ENCODE assay signal across 22 mouse cellular contexts in the genomic region with DNA sequence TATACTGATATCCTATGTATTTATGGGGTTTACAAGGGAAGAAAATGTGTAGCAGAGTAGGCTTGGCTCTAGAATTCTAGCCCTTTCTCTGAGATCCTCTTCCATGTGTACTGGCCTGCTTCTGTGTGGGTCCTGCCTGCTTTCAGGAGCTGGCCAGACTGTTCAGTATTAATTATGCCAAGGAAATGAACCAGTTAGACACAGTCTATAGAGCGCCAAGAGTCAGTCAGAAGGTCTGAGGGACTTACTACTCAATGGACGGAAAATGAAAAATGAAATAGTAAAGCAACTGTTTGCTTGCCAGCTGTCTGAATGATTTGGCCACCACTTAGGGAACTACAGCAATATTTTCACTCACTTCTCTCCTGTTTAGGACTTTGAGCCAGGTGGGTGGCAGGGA.
DNase-seq lines count a peak whose midpoint lies in the region; ATAC-seq and TF ChIP-seq lines count a peak whose summit lies in the region.
"Had no signal": no experiment of that assay in that cellular context is flagged by ENCODE, and none has a peak within 500 bp of the region (broad histone marks: within the 10 kb centered on the region; RNA-seq: fewer than 3 reads in every experiment).

No protein-coding gene starts in this region.

- no peak for TF ChIP-seq POLR2A in cerebellum, adult 2 months (IDR thresholded peaks at IDR 0.05; ENCODE audit: borderline replicate concordance, insufficient read depth, low read length)

- TF ChIP-seq CTCF in cerebellum, adult 2 months (IDR thresholded peaks at IDR 0.05; ENCODE audit: borderline replicate concordance, insufficient read depth, low read depth, low read length), result no peak
- TF ChIP-seq CTCF in hindbrain, postnatal 0 days (IDR thresholded peaks at IDR 0.05; ENCODE audit: low read depth), result no peak

- peaks cover 7% of the 10 kb centered on the region; the same call in 1 of the 2 replicates for H3K36me3 ChIP-seq in hindbrain, postnatal 0 days (ENCODE audit: insufficient read depth, low read length)
- 0 out of 2 replicates have a peak, but pooled peaks cover 6% of the 10 kb centered on the region for H3K36me3 ChIP-seq in hindbrain, embryonic 12.5 days
- H3K36me3 ChIP-seq in liver, embryonic 12.5 days, result peaks cover 46% of the 10 kb centered on the region

- H3K27me3 ChIP-seq in cerebellum, adult 2 months (ENCODE audit: control insufficient read depth, insufficient read depth, low read length), result no peaks in the 10 kb centered on the region
- no peaks in the 10 kb centered on the region for H3K27me3 ChIP-seq in hindbrain, postnatal 0 days (ENCODE audit: insufficient read depth, low read length)
- H3K27me3 ChIP-seq in hindbrain, embryonic 12.5 days, result no peaks in the 10 kb centered on the region
- H3K27me3 ChIP-seq in liver, embryonic 12.5 days (replicated peaks), result no peaks in the 10 kb centered on the region
- H3K27me3 ChIP-seq: CH12.LX; embryonic facial prominence, embryonic 15.5 days; hindbrain, embryonic 13.5 days; intestine, embryonic 15.5 days; Patski had no signal

- peak; percentile 61; the same call in 1 of the 2 replicates for ATAC-seq in hindbrain, postnatal 0 days
- ATAC-seq in hindbrain, embryonic 12.5 days (ENCODE audit: low FRiP score), result no peak
- ATAC-seq in liver, embryonic 12.5 days, result no peak
- ATAC-seq: activated CD4-positive, CD25-positive, alpha-beta regulatory T cell, adult 4 months; forebrain, embryonic 14.5 days; intestine, embryonic 15.5 days; Patski had no signal

- peaks cover 52% of the 10 kb centered on the region for H3K4me1 ChIP-seq in cerebellum, adult 2 months (ENCODE audit: control insufficient read depth, insufficient read depth, low read length)
- H3K4me1 ChIP-seq in hindbrain, postnatal 0 days (ENCODE audit: insufficient read depth, low read length), result no peaks in the 10 kb centered on the region
- H3K4me1 ChIP-seq in hindbrain, embryonic 12.5 days, result peaks cover 18% of the 10 kb centered on the region
- H3K4me1 ChIP-seq in liver, embryonic 12.5 days, result peaks cover 46% of the 10 kb centered on the region
- H3K4me1 ChIP-seq: embryonic facial prominence, embryonic 15.5 days had no signal

- H3K27ac ChIP-seq in cerebellum, adult 2 months (ENCODE audit: insufficient read depth, low read length), result no peak overlapping the region; the same call in 1 of the 2 replicates
- H3K27ac ChIP-seq in hindbrain, postnatal 0 days, result peak overlapping the region; percentile 20; the same call in 1 of the 2 replicates
- H3K27ac ChIP-seq in hindbrain, embryonic 12.5 days, result no peak overlapping the region
- no peak overlapping the region for H3K27ac ChIP-seq in liver, embryonic 12.5 days
- H3K27ac ChIP-seq: embryonic facial prominence, embryonic 15.5 days; forebrain, embryonic 10.5 days; hindbrain, embryonic 13.5 days; intestine, embryonic 15.5 days had no signal

- no peak overlapping the region for H3K9ac ChIP-seq in hindbrain, postnatal 0 days (replicated peaks; ENCODE audit: low read length)
- H3K9ac ChIP-seq in hindbrain, embryonic 12.5 days, result no peak overlapping the region
- H3K9ac ChIP-seq in liver, embryonic 12.5 days, result no peak overlapping the region
- H3K9ac ChIP-seq: embryonic facial prominence, embryonic 15.5 days; hindbrain, embryonic 13.5 days; intestine, embryonic 15.5 days had no signal

- peak; percentile 37 to 77 for DNase-seq in cerebellum, adult 2 months
- DNase-seq in cerebellum, postnatal 4 days (ENCODE audit: low spot score in 2 of 2), result no peak
- peak; percentile 20 for DNase-seq in hindbrain, postnatal 0 days (ENCODE audit: low spot score)
- peak; percentile 74 for DNase-seq in cerebellum, adult 9-10 months
- peak; percentile 36 to 66 for DNase-seq in cerebellum, postnatal 14 days
- DNase-seq: adrenal gland, postnatal 14 days; embryo, embryonic 11 days; heart, adult 18-20 months; heart, postnatal 4 days; kidney, adult 18-20 months had no signal

- no peak overlapping the region for H3K4me3 ChIP-seq in cerebellum, adult 2 months (replicated peaks; ENCODE audit: insufficient read depth, low read depth, low read length)
- no peak overlapping the region for H3K4me3 ChIP-seq in hindbrain, postnatal 0 days (ENCODE audit: low read length)
- no peak overlapping the region for H3K4me3 ChIP-seq in hindbrain, embryonic 12.5 days
- H3K4me3 ChIP-seq in liver, embryonic 12.5 days, result no peak overlapping the region
- H3K4me3 ChIP-seq: embryonic facial prominence, embryonic 15.5 days; erythroblast, embryonic 14.5 days; forebrain, embryonic 10.5 days; hindbrain, embryonic 13.5 days; intestine, embryonic 15.5 days had no signal

- H3K9me3 ChIP-seq in hindbrain, postnatal 0 days (ENCODE audit: low read length), result no peaks in the 10 kb centered on the region
- no peaks in the 10 kb centered on the region for H3K9me3 ChIP-seq in hindbrain, embryonic 12.5 days (replicated peaks)
- no peaks in the 10 kb centered on the region for H3K9me3 ChIP-seq in liver, embryonic 12.5 days (replicated peaks)
- H3K9me3 ChIP-seq: embryonic facial prominence, embryonic 15.5 days; forebrain, embryonic 10.5 days; hindbrain, embryonic 13.5 days; intestine, embryonic 15.5 days had no signal

- H3K4me2 ChIP-seq in hindbrain, postnatal 0 days (ENCODE audit: low read depth, low read length), result no peak overlapping the region
- H3K4me2 ChIP-seq in hindbrain, embryonic 12.5 days (replicated peaks), result no peak overlapping the region
- no peak overlapping the region for H3K4me2 ChIP-seq in liver, embryonic 12.5 days
- H3K4me2 ChIP-seq: embryonic facial prominence, embryonic 15.5 days; heart, embryonic 11.5 days; hindbrain, embryonic 13.5 days; intestine, embryonic 15.5 days had no signal

- WGBS in cerebellum, adult 2 months, result 4% methylated on average over 2 of the region's 2 CpGs
- WGBS in hindbrain, postnatal 0 days, result 52% methylated on average over 2 of the region's 2 CpGs
- WGBS in hindbrain, embryonic 12.5 days, result 83% methylated on average over 2 of the region's 2 CpGs
- 70% methylated on average over 2 of the region's 2 CpGs for WGBS in liver, embryonic 12.5 days (ENCODE audit: insufficient replicate concordance)

Comparison
In these comparisons a context has a peak if more than half of its experiments do, and no peak if none do; other contexts are left out.
1. DNase-seq: peak in cerebellum, adult 2 months (2 of 2), hindbrain, postnatal 0 days (single experiment), cerebellum, adult 9-10 months (single experiment) and cerebellum, postnatal 14 days (2 of 2); none in cerebellum, postnatal 4 days (0 of 2).